Mouse (Mus musculus) gastrocnemius, adult 2 months (tissue): ENCODE results near the gene Tcstv3. TPM values are rescaled to one million over a fixed set of nuclear protein-coding genes. Genes with fewer than 3 reads are reported as not detected.
"Not testable (repeated sequence)": the region's sequence is repeated elsewhere in the genome, so short reads cannot be mapped to it uniquely, and the experiment has no call there.

Experiments
- DNase-seq: peaks from one replicate; pipeline ENCODE4 v3.0.0; 2022
- H3K27ac ChIP-seq: fragments of 200-600 bp; 2 replicates; pipeline ENCODE4 v1.8.1; 2022; ENCODE audit warnings: mild to moderate bottlenecking
- H3K4me3 ChIP-seq: fragments of 200-600 bp; 2 replicates; pipeline ENCODE4 v1.8.1; 2022; ENCODE audit warnings: mild to moderate bottlenecking, moderate library complexity
- CTCF ChIP-seq: fragments of 200-600 bp; IDR thresholded peaks from 2 replicates; pipeline ENCODE4 v1.8.1; 2022; ENCODE audit warnings: antibody characterized with exemption, mild to moderate bottlenecking, moderate library complexity
- intact Hi-C: fragments of 180-260 bp; cut with DNase I; formaldehyde crosslinking; loops from one replicate; pipeline ENCODE4 v1.15.1; 2025
- long read RNA-seq, 2 experiments: library from polyadenylated mRNA; stranded (forward); transcript quantifications; one replicate each; pipeline ENCODE4 v2.0.0; 2021
- total RNA-seq, 2 experiments: library from RNA; stranded (reverse); gene quantifications; 2 replicates each; pipeline ENCODE4 v1.2.3; 2021

The Tcstv3 gene
- total RNA-seq, result not detected
- long read RNA-seq, experiment 1, result 0 reads
- long read RNA-seq, experiment 2, result 0 reads

- DNase-seq, H3K27ac ChIP-seq, intact Hi-C loops, H3K4me3 ChIP-seq: not testable (repeated sequence)
Observed at GRCm38 (mm10) chr13:120316578-120316977, at the start of gene Tcstv3. Tcstv3 (plus strand) TSS chr13:120316878.

GRCm38 (mm10) chr13:120277837-120278236, 38.8 kb upstream of the Tcstv3 start:
- DNase-seq, intact Hi-C loops: not testable (repeated sequence)

GRCm38 (mm10) chr13:120278784-120279183, 37.9 kb upstream of the Tcstv3 start:
- H3K4me3 ChIP-seq, result no peak overlapping the region
- no peak overlapping the region for H3K27ac ChIP-seq
- TF ChIP-seq CTCF, result no peak
- intact Hi-C loops, result no loop called here
- DNase-seq, result no peak

More at GRCm38 (mm10) chr13:120277837-120278236, 38.8 kb upstream of the Tcstv3 start:
- H3K4me3 ChIP-seq, H3K27ac ChIP-seq: not testable (repeated sequence)

- no peak for TF ChIP-seq CTCF
- intact Hi-C loops, result no loop called here
Observed at GRCm38 (mm10) chr13:120299324-120299894, 17.3 kb upstream of the Tcstv3 start.

GRCm38 (mm10) chr13:120299991-120300442, 16.7 kb upstream of the Tcstv3 start, which contains the start of gene BC147527:
BC147527 (plus strand) TSS chr13:120300392.
- DNase-seq, result no peak
- Histone ChIP-seq H3K27ac (no peak within 1 kb of the TSS), H3K4me3 (no peak within 1 kb of the TSS)
- intact Hi-C loops, result no loop called here
- TF ChIP-seq CTCF, result no peak

More at GRCm38 (mm10) chr13:120299324-120299894, 17.3 kb upstream of the Tcstv3 start:
- no peak overlapping the region for H3K4me3 ChIP-seq
- no peak overlapping the region for H3K27ac ChIP-seq
- no peak for DNase-seq

DNA sequence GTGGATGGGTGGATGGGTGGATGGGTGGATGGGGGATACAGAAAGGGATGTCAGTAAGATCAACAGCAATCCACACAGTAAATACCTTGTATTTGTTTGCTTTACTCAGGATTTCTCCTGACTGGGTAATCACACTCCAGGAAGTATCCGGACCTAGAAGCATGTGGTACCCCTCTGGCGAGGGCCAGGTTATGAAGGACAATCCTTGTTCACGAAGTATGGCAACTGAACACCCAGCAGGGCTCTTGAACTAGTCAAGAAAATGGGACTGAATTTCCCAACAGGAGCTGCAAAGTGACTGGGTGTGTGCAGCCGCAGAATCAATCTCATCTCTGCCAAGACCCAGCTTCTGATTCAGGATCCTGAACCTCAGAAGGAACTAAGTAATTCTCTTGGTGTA, 15.8 kb upstream of the Tcstv3 start:
- TF ChIP-seq CTCF, result no peak
- Histone ChIP-seq H3K4me3 (no peak overlapping the region), H3K27ac (no peak overlapping the region)
- DNase-seq, result no peak
- intact Hi-C loops, result no loop called here

- no peak overlapping the region for H3K27ac ChIP-seq
- no peak overlapping the region for H3K4me3 ChIP-seq
- no peak for DNase-seq
- intact Hi-C loops, result no loop called here
- TF ChIP-seq CTCF, result no peak
Observed at GRCm38 (mm10) chr13:120310749-120311148, 5.9 kb upstream of the Tcstv3 start.

DNA sequence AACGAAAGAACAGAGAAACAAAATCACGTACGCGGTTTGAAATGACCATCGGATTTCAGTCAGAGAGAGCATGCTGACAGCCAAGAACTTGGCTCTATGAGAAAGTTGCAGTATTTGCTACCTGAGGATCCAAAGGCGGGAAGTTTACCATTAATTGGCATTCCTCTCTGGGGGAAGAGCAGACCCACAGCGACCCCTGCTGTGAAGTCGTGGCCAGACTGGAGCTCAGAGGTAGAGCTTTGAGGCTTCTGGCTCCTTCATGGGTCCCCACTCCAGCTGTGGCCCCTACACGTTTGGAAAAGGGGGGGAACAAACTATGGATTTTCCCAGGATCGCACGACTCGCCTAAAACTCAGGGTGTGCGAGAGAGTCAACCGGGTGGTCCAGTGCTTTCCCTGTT, 3.1 kb upstream of the Tcstv3 start:
- Histone ChIP-seq H3K4me3 (no peak overlapping the region), H3K27ac (no peak overlapping the region)
- TF ChIP-seq CTCF, result no peak
- DNase-seq, result no peak
- intact Hi-C loops, result no loop called here

GRCm38 (mm10) chr13:120320183-120320582, 3.5 kb downstream of the Tcstv3 start:
- no peak overlapping the region for H3K27ac ChIP-seq
- intact Hi-C loops, result no loop called here
- DNase-seq, result no peak
- no peak for TF ChIP-seq CTCF
- H3K4me3 ChIP-seq, result no peak overlapping the region

DNA sequence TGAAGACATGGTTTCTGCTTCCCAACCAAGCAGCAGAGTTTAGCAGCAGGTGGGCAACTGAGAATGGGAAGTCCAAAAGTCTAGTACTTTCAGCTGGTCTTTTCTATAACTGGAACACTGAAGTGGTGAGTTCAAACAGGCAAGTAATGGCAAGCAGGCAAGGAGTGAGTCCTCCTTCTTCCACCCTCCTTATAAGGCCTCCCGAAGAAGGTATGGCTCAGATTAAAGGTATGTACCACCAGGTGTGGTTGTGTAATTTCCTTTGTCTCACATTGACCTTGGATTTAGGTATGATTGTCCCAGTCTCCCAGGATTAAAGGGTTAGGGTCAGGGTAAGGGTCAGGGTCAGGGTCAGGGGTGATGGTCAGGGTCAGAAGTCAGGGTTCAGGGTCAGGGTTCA, 4.0 kb downstream of the Tcstv3 start:
- intact Hi-C loops, result no loop called here
- no peak for DNase-seq
- no peak overlapping the region for H3K27ac ChIP-seq
- H3K4me3 ChIP-seq, result no peak overlapping the region
- TF ChIP-seq CTCF, result no peak

Other genes with a start within 250 kb of the Tcstv3 start
- not detected for gene Gm20767, start 176.6 kb upstream of the Tcstv3 start, total RNA-seq
- gene Gm21818, start 144.4 kb upstream of the Tcstv3 start, total RNA-seq, result not detected
- gene Gm21762, start 100.9 kb upstream of the Tcstv3 start, total RNA-seq, result not detected
- not detected for gene Gm21731, start 77.8 kb upstream of the Tcstv3 start, total RNA-seq
- not detected for gene AF067061, start 53.8 kb upstream of the Tcstv3 start, total RNA-seq
- not detected for gene BC147527, start 16.5 kb upstream of the Tcstv3 start, total RNA-seq